Mouse (Mus musculus) ovary, postnatal 14 days (tissue): Measurements from ENCODE around the gene Rims3.
A peak's percentile ranks its signal among the peaks of the same experiment; 100 is the strongest.

Experiments
- DNase-seq: peaks from one replicate; pipeline ENCODE4 v3.0.0; 2022; ENCODE audit warnings: low spot score

Gene Rims3

GRCm38 (mm10) chr4:120850946-120851345 is 3.7 kb upstream of the Rims3 start:
- peak; percentile 54 for DNase-seq

- DNase-seq: no peak
These were observed 894 bp downstream of the Rims3 start for GRCm38 (mm10) chr4:120855360-120856060.

- no peak for DNase-seq
These were observed 1.8 kb downstream of the Rims3 start for GRCm38 (mm10) chr4:120856376-120856775.

GRCm38 (mm10) chr4:120859865-120860264 is 5.2 kb downstream of the Rims3 start:
- no peak for DNase-seq

GRCm38 (mm10) chr4:120866211-120866610 is 11.6 kb downstream of the Rims3 start:
- DNase-seq: peak; percentile 37

GRCm38 (mm10) chr4:120868246-120868645 is 13.6 kb downstream of the Rims3 start:
- no peak for DNase-seq

GRCm38 (mm10) chr4:120868988-120869387 is 14.4 kb downstream of the Rims3 start:
- no peak for DNase-seq

GRCm38 (mm10) chr4:120870262-120870748 is 15.7 kb downstream of the Rims3 start:
- DNase-seq: no peak

GRCm38 (mm10) chr4:120875961-120876360 is 21.3 kb downstream of the Rims3 start:
- no peak for DNase-seq

- DNase-seq: no peak
These were observed 24.1 kb downstream of the Rims3 start for GRCm38 (mm10) chr4:120878728-120879127.

GRCm38 (mm10) chr4:120879386-120879785 is 24.8 kb downstream of the Rims3 start:
- DNase-seq: no peak

- no peak for DNase-seq
These were observed 26.3 kb downstream of the Rims3 start for GRCm38 (mm10) chr4:120880731-120881432.

- no peak for DNase-seq
These were observed 27.5 kb downstream of the Rims3 start for GRCm38 (mm10) chr4:120882002-120882625.

- no peak for DNase-seq
These were observed 30.8 kb downstream of the Rims3 start for GRCm38 (mm10) chr4:120885208-120886120.

GRCm38 (mm10) chr4:120886131-120886530 is 31.5 kb downstream of the Rims3 start:
- DNase-seq: no peak

- no peak for DNase-seq
These were observed 32.2 kb downstream of the Rims3 start for GRCm38 (mm10) chr4:120886811-120887210.

GRCm38 (mm10) chr4:120887381-120888112 is 32.9 kb downstream of the Rims3 start:
- DNase-seq: peak; percentile 56

GRCm38 (mm10) chr4:120888884-120889283 is 34.3 kb downstream of the Rims3 start:
- no peak for DNase-seq

GRCm38 (mm10) chr4:120890754-120891440 is 36.3 kb downstream of the Rims3 start:
- DNase-seq: no peak

- DNase-seq: no peak
These were observed 37.3 kb downstream of the Rims3 start for GRCm38 (mm10) chr4:120891960-120892359.

GRCm38 (mm10) chr4:120892516-120892915 is 37.9 kb downstream of the Rims3 start:
- DNase-seq: no peak
